Mouse (Mus musculus) thymus, adult 2 months (tissue): ENCODE data around the gene Ltc4s.

Experiments used
- CTCF ChIP-seq: fragments of 200-500 bp; IDR thresholded peaks from 2 replicates; pipeline ENCODE4 v1.5.1; 2012; ENCODE audit warnings: mild to moderate bottlenecking, control low read depth, low read length, moderate library complexity, borderline replicate concordance; ENCODE audit not compliant: control insufficient read depth, poor library complexity, insufficient read depth; ENCODE audit errors: extremely low read depth
- POLR2A ChIP-seq: fragments of 200-500 bp; IDR thresholded peaks from 2 replicates; pipeline ENCODE4 v1.6.1; 2012; ENCODE audit warnings: mild to moderate bottlenecking, low read length, control low read depth, moderate library complexity; ENCODE audit not compliant: control insufficient read depth, poor library complexity, insufficient read depth; ENCODE audit errors: extremely low read depth

- TF ChIP-seq CTCF (no peak), POLR2A (no peak)
These were observed 36.8 kb downstream of the Ltc4s start for GRCm38 (mm10) chr11:50201590-50201989.
